Mouse (Mus musculus): Measurements from ENCODE around the gene Tepsin.

- TF ChIP-seq CTCF (IDR thresholded peaks at IDR 0.05; ENCODE audit: low read depth) (no peak), EP300 (IDR thresholded peaks at IDR 0.05; ENCODE audit: low read depth) (no peak)
Measured at GRCm38 (mm10) chr11:120136195-120136594, 37.7 kb upstream of the Tepsin start.

Measured in liver, embryonic 14.5 days (tissue).